Mouse (Mus musculus) heart, embryonic 16.5 days (tissue): ENCODE data around the gene Zbtb22. TPM values are rescaled to one million over a fixed set of nuclear protein-coding genes. Genes with fewer than 3 reads are reported as not detected.

Source experiments
- ATAC-seq: fragments of 200-750 bp; cut with Nextera tagmentation; replicated peaks from 2 replicates; pipeline ENCODE4 v1.8.0; 2017; ENCODE audit warnings: moderate number of reproducible peaks; ENCODE audit not compliant: insufficient read depth, low FRiP score; ENCODE audit errors: extremely low read depth
- H3K27ac ChIP-seq: fragments of 300-500 bp; sonication (generic); 2 replicates; pipeline ENCODE4 v1.5.1; 2014; ENCODE audit warnings: mild to moderate bottlenecking, low read length, control low read depth, moderate library complexity
- H3K27me3 ChIP-seq: fragments of 300-500 bp; sonication (generic); 2 replicates; pipeline ENCODE4 v1.6.1; 2014; ENCODE audit warnings: low read length, mixed read lengths; ENCODE audit not compliant: control insufficient read depth, insufficient read depth
- H3K36me3 ChIP-seq: fragments of 300-500 bp; sonication (generic); 2 replicates; pipeline ENCODE4 v1.6.1; 2014; ENCODE audit not compliant: control insufficient read depth, insufficient read depth
- H3K4me1 ChIP-seq: fragments of 300-500 bp; sonication (generic); 2 replicates; pipeline ENCODE4 v1.6.1; 2014; ENCODE audit warnings: low read length, mixed read lengths; ENCODE audit not compliant: control insufficient read depth, insufficient read depth
- H3K4me2 ChIP-seq: fragments of 300-500 bp; sonication (generic); 2 replicates; pipeline ENCODE4 v1.6.1; 2014; ENCODE audit warnings: low read depth, mild to moderate bottlenecking, control low read depth, low read length
- H3K4me3 ChIP-seq: fragments of 300-500 bp; sonication (generic); 2 replicates; pipeline ENCODE4 v1.5.1; 2014; ENCODE audit warnings: mild to moderate bottlenecking, control low read depth, low read length
- H3K9ac ChIP-seq: fragments of 300-500 bp; sonication (generic); 2 replicates; pipeline ENCODE4 v1.6.1; 2014; ENCODE audit warnings: low read length, control low read depth
- H3K9me3 ChIP-seq: fragments of 300-500 bp; sonication (generic); replicated peaks from 2 replicates; pipeline ENCODE4 v1.6.1; 2016; ENCODE audit warnings: low read length; ENCODE audit not compliant: control insufficient read depth
- WGBS: fragments of 180-500 bp; shearing (Covaris S2); extraction: QIAGEN DNeasy Blood & Tissue Kit; methylation state at CpG from one replicate; pipeline ENCODE4 v1.1.7; 2014; 5-methylcytosine and 5-hydroxymethylcytosine counted together
- microRNA-seq: library from miRNA; unstranded; fragments of <30 nt; microRNA quantifications from one replicate; pipeline ENCODE4, GENCODE M21; 2017
- polyA plus RNA-seq: library from polyadenylated mRNA; unstranded; fragments of >200 nt; fragmentation: Nextera tagmentation; extraction: Ambion mirVana; gene quantifications from 2 replicates; pipeline ENCODE4 v1.2.1, GENCODE M21; 2015

Zbtb22 gene
- polyA plus RNA-seq, 1 experiment from 2014 or later: 12.8 TPM

GRCm38 (mm10) chr17:33965082-33965845, 49.6 kb downstream of the Zbtb22 start:
- H3K4me2 ChIP-seq: no peak overlapping the region
- H3K27ac ChIP-seq: no peak overlapping the region
- H3K9ac ChIP-seq: no peak overlapping the region
- no peaks in the 10 kb centered on the region for H3K4me1 ChIP-seq
- no peak for ATAC-seq
- H3K36me3 ChIP-seq: peaks cover 15% of the 10 kb centered on the region; the same call in 1 of the 2 replicates
- no peak overlapping the region for H3K4me3 ChIP-seq
- H3K9me3 ChIP-seq: peaks cover 7% of the 10 kb centered on the region
- no peaks in the 10 kb centered on the region for H3K27me3 ChIP-seq
- WGBS: 90% methylated on average over 17 of the region's 17 CpGs

DNA sequence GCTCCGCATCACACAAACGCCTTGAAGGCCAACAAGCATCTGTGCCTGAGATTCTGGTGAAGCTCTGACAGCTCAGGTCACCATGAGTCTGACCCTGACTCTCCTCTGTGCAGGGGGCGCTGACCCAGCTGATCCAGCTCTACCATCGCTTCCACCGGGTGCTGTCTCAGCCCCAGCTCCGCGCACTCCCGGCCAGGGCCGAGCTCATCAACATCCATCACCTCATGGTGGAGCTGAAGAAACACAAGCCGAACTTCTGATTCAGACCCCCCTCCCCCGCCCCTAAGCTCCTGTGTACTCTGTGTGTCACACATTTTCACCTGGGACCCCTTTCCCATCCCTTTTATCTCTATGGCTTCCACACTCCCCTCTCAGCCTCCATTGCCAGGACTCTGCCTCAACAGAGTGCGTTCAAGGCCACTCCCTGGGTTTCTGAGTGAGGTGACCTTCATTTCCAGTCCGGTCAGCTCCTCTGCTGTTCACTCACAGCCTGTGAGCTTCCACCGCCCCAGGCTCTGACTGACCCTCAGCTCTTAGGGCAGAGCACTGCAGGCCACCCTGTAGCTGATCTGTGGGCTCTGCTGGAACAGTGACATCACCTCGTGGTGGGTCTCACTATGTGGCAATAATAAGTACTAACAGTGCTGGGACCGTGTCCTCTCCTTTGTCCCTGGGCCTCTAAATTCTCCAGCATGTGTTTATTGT, 50.3 kb downstream of the Zbtb22 start:
- H3K4me3 ChIP-seq: no peak overlapping the region
- peaks cover 8% of the 10 kb centered on the region for H3K9me3 ChIP-seq
- no peak overlapping the region for H3K27ac ChIP-seq
- WGBS: 85% methylated on average over 16 of the region's 16 CpGs
- H3K9ac ChIP-seq: no peak overlapping the region
- H3K4me1 ChIP-seq: no peaks in the 10 kb centered on the region
- no peaks in the 10 kb centered on the region for H3K27me3 ChIP-seq
- H3K36me3 ChIP-seq: peaks cover 12% of the 10 kb centered on the region; the same call in 1 of the 2 replicates
- no peak for ATAC-seq
- H3K4me2 ChIP-seq: no peak overlapping the region

GRCm38 (mm10) chr17:33968489-33968888, 52.8 kb downstream of the Zbtb22 start:
- Histone ChIP-seq H3K9me3 (peaks cover 8% of the 10 kb centered on the region), H3K27ac (no peak overlapping the region), H3K36me3 (no peaks in the 10 kb centered on the region), H3K9ac (no peak overlapping the region), H3K4me1 (no peaks in the 10 kb centered on the region), H3K4me2 (no peak overlapping the region), H3K4me3 (no peak overlapping the region), H3K27me3 (no peaks in the 10 kb centered on the region)
- ATAC-seq: peak; percentile 70
- WGBS: 3% methylated on average over 9 of the region's 9 CpGs

Small RNA genes lying within 50 kb of the gene (microRNA-seq; reads per million reads assigned to microRNA genes)
- not detected for gene Gm27740

Other genes with a start within 250 kb of the Zbtb22 start
- 192 and 225 TPM in 2 replicates for gene Hnrnpm, start 229.0 kb upstream of the Zbtb22 start, polyA plus RNA-seq
- 96.0 and 100 TPM in 2 replicates for gene March2, start 197.2 kb upstream of the Zbtb22 start, polyA plus RNA-seq
- 278 and 304 TPM in 2 replicates for gene Rab11b, start 155.4 kb upstream of the Zbtb22 start, polyA plus RNA-seq
- 16.4 and 20.5 TPM in 2 replicates for gene Angptl4, start 134.1 kb upstream of the Zbtb22 start, polyA plus RNA-seq
- gene Kank3, start 105.4 kb upstream of the Zbtb22 start, polyA plus RNA-seq: 48.5 and 58.7 TPM in 2 replicates
- gene Rps28, start 91.3 kb upstream of the Zbtb22 start, polyA plus RNA-seq: 388 and 436 TPM in 2 replicates
- gene Ndufa7, start 91.3 kb upstream of the Zbtb22 start, polyA plus RNA-seq: 535 and 549 TPM in 2 replicates
- 37.6 and 41.9 TPM in 2 replicates for gene Cd320, start 72.8 kb upstream of the Zbtb22 start, polyA plus RNA-seq
- not detected in 2 replicates for gene Gm7029, start 42.1 kb upstream of the Zbtb22 start, polyA plus RNA-seq
- 7.8 and 8.3 TPM in 2 replicates for gene Kifc1, start 25.2 kb upstream of the Zbtb22 start, polyA plus RNA-seq
- 0.30 TPM in 1 of 2 replicates, not detected in the other for gene Platr17, start 10.8 kb upstream of the Zbtb22 start, polyA plus RNA-seq
- 34.8 and 39.4 TPM in 2 replicates for gene Daxx, start 6.5 kb upstream of the Zbtb22 start, polyA plus RNA-seq
- 56.1 and 64.3 TPM in 2 replicates for gene Tapbp, start within 50 bp of the Zbtb22 start, polyA plus RNA-seq
- 40.8 and 42.9 TPM in 2 replicates for gene Rgl2, start 13.6 kb downstream of the Zbtb22 start, polyA plus RNA-seq
- gene Pfdn6, start 24.4 kb downstream of the Zbtb22 start, polyA plus RNA-seq: 125 and 133 TPM in 2 replicates
- gene Wdr46, start 24.8 kb downstream of the Zbtb22 start, polyA plus RNA-seq: 19.3 and 20.5 TPM in 2 replicates
- 5.7 and 5.8 TPM in 2 replicates for gene B3galt4, start 35.6 kb downstream of the Zbtb22 start, polyA plus RNA-seq
- gene Vps52, start 39.9 kb downstream of the Zbtb22 start, polyA plus RNA-seq: 39.7 and 42.5 TPM in 2 replicates
- 873 and 901 TPM in 2 replicates for gene Rps18, start 40.1 kb downstream of the Zbtb22 start, polyA plus RNA-seq
- 66.0 and 100 TPM in 2 replicates for gene H2-K1, start 84.4 kb downstream of the Zbtb22 start, polyA plus RNA-seq
- gene Ring1, start 108.8 kb downstream of the Zbtb22 start, polyA plus RNA-seq: 13.0 and 13.7 TPM in 2 replicates
- 53.0 and 59.1 TPM in 2 replicates for gene H2-Ke6, start 112.2 kb downstream of the Zbtb22 start, polyA plus RNA-seq
- gene Slc39a7, start 115.8 kb downstream of the Zbtb22 start, polyA plus RNA-seq: 108 and 119 TPM in 2 replicates
- gene Rxrb, start 115.9 kb downstream of the Zbtb22 start, polyA plus RNA-seq: 33.7 and 34.5 TPM in 2 replicates
- gene Col11a2, start 123.5 kb downstream of the Zbtb22 start, polyA plus RNA-seq: 1.1 and 1.2 TPM in 2 replicates
- gene H2-Oa, start 176.4 kb downstream of the Zbtb22 start, polyA plus RNA-seq: 0.97 and 3.1 TPM in 2 replicates
- 10.9 and 13.8 TPM in 2 replicates for gene H2-DMa, start 203.6 kb downstream of the Zbtb22 start, polyA plus RNA-seq
- 69.4 and 71.9 TPM in 2 replicates for gene Brd2, start 206.7 kb downstream of the Zbtb22 start, polyA plus RNA-seq
- 2.5 and 6.1 TPM in 2 replicates for gene H2-DMb2, start 227.4 kb downstream of the Zbtb22 start, polyA plus RNA-seq
- gene H2-DMb1, start 237.2 kb downstream of the Zbtb22 start, polyA plus RNA-seq: 2.3 and 4.0 TPM in 2 replicates